Mouse (Mus musculus): Measurements from ENCODE around the gene Fam198b.
"Not testable (repeated sequence)": the region's sequence is repeated elsewhere in the genome, so short reads cannot be mapped to it uniquely, and the experiment has no call there.

The Fam198b gene

DNA sequence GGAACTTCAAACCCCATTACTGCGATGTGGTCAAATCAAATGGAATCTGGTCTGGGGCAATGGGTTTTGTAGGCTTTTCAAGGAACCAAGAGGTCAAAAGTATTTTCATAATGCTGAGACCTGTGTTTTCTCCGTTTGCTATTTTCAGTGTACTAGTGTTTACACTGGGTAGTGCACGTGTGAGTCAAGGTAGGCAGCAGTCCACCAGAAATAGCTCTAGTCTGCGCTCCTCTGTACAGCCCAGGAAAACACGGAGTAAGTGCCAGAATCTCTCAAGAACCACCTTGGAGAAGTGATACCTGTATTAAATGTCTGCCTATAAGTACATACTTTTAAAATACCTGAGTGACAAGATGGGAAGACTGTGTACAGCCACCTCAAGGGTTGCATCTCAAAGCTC is 44.1 kb downstream of the Fam198b start:
- DNase-seq: no peak

DNA sequence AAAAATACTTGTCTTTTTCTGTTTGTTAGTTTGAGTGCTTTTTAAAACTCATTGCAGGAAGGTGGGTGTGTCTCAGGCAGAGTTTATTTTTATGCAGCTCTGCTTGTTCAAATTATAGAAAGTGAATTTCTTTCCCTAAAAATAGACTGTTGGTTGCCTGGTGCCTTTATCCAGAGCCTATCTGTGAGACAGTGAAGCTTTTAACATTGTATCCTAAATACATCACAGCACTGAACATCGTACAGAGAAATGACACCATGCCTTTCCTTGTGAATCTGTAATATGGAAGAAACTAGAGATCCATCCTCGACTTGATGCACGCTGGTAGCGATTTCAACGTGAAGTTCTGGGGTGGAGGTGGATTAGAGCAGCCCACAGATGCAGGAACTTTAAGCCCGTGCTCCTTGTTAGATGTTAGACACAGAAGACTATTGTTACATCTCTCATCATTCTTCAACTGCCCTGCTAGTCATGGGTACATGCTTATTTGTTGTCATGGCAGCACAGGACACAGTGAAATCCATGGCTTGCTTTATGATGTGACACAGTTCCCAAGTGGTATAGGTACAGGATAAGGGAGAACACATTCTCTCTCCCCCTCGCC is 45.9 kb downstream of the Fam198b start:
- peak; percentile 3 for DNase-seq

DNA sequence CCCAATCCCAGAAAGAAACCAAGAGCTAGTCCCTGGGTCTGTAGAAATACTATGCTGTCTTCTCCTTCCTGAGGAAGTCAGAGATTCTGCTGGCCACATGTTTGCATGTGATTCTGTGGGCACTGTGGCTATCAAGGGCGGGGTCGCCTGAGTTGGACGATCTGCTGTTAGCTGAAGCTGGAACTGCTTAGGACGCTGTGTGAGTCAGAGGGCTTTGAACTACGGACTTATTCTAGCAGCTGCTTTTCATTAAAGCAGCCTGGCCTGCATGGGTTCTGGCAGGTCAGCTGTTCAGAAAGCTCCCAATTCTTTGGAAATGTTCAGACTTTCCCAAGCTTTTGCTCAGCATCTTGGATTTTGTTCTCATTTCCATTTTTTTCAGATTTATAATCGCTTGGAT is 51.9 kb downstream of the Fam198b start:
- DNase-seq: no peak

DNA sequence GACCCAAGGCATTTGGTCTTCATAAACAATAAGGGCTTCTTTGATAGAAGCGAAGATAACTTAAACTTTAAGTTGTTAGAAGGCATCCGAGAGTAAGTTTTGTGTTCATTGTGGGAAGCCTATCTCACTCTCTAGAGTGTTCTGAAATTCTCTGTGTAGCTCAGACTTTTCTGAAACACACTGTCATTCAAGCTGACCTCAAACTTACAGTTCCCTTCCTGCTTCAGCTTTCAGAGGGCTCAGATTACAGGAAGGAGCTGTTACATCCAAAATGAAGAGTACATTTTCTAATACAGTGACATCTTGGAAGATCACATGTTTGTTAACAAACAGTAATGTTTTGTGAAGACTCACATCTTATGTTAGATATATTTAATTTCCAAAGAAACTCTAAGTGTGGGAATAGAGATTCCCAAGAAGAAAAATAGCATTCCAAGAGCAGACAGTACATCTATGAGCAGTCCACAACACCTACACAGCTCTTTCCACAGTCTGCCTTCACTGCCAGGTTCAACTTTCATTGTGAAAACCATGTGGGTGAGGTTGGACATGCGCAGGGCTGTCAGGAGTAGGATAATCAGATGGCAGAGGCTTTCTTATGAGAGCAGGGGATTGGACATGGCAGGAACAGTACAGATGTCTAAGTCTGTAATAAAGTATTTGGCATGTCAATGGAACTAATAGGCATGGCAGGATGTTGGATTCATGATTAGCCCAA is 52.6 kb downstream of the Fam198b start:
- DNase-seq: no peak

DNA sequence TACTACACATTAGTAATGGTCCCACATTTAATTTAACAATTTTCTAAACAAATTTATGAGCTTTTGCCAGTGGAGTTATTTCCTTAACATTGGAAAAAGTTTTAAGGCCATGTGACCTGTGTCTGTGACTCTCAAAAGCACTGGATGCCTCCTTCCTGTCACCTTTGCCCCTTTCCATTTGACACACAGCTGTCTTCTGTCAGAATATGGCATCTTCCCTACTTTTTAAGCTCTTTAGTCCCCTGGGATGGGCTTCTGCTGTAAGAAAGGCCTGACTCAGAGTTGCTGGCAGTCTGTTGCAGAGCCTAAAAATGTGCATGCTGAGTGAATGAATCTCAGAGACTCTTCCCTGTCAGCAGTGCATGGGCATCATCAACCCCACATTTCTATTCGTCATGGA is 63.4 kb downstream of the Fam198b start:
- DNase-seq: no peak

DNA sequence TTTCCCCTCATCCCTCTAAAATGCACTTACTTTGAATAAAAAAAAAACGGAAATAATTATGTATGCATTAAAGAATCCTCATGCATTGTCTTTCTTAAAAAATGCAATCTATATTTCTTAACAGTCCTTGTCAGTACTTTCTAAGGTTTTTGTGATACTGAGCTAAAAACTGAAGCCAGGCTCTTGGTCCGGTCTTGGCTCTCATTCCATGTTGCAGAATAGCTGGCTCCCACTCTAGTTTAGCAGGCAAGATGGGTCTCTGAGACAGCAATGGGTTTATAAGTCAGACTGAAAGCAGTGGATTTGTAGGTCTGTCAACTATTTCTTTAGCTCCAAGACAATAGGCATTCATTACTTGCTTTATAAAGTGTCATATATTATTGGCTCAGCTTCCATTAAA is 63.8 kb downstream of the Fam198b start:
- DNase-seq: no peak

DNA sequence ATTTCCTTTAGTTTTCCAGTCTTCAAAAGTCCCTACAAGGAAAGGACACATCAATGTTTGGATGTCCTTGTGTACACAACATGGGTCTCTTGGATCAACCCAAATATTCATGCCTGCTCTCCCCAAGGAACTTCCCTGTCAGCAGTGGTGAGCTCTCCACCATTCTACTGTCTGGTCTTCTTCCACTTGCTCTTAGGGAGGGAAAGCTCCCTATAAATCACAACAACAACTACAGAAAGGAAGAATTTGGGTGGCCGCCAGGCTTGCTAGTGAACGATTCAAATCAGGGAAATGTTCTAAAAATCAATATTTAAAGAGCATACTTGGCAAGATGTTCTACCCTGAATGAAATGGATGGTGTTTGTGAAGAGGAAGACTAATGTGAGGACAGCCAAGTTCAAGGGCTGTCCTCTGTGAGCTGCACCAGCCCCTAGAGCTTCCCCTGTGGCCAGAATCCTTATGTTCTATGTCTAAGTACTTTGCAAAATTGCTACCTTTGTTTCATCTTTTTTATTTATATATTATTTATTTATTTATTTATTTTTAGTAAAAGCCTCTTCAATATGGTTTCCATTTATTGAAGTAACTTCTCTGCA is 68.9 kb downstream of the Fam198b start:
- peak; percentile 30 for DNase-seq

DNA sequence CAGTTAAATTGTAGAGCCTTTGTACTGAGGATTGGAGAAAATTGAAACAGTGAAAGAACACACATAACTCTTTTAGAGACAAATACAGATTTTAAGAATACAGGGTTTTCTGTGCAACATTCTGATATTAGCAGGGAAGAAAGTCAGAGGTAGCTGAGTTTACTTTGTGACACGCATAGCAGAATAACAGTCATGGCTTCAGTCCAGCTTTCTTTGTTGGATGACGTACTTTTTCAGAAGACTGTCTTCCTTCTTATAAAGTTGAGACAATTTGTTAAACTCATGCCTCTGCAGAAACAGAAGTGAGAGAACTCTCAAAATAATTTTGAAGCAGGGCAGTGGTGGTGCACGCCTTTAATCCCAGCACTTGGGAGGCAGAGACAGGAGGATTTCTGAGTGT is 70.9 kb downstream of the Fam198b start:
- no peak for DNase-seq

DNA sequence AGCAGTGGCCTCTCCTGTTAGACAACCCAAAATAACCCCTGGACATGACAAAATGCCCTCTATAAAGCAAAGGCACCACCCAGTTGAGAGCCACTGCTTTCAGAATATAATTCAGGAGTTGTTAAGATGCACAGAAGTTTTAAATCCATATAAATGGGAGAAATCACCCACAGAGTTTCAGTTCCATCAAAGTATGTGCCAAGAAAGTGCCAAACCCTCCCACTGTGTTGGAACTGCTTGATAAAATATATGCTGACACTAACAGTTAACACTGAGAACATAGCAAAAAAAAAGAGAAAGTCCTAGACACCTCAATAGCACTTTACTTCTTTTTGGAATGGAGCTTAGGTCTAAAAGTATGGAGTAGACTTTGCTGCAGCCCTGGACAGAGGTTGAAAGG is 72.5 kb downstream of the Fam198b start:
- no peak for DNase-seq

DNA sequence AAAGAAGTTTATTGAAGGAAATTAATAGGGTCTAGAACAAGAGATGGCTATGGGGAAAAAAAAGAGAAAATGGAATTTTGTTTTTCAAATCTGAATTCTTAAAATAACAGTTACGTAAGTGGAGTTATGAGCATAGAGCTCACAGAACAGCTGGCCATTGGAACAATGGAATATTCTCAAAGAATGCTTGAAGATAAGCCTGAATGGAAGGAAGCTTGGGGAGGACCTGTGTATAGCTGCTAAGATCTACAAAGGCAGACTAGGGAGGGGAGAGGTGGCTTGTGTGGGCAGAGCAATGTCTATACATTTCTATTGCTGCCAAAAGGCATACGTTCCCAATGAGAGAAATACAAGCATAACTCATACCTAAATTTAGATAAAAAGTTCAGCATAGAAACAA is 73.4 kb downstream of the Fam198b start:
- DNase-seq: no peak

DNA sequence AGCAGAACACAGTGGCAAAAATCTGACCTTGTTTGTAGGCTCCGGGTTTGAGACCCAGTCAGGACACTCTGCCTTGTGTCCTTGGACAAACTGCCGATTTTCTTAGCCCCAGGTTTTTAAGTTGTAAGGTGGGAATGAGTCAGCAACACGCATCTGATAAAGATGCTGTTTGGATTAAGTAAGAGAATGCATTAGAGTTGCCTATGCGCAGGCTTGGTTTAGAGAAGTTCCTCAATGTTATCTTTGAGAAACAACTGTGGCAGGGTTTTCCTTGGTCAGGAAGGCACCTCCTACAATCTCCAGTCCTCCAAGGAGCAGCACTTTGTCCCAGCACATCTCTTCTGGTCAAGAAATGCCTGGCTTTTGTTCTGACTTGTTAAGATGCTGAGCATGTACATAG is 82.4 kb downstream of the Fam198b start:
- no peak for DNase-seq

DNA sequence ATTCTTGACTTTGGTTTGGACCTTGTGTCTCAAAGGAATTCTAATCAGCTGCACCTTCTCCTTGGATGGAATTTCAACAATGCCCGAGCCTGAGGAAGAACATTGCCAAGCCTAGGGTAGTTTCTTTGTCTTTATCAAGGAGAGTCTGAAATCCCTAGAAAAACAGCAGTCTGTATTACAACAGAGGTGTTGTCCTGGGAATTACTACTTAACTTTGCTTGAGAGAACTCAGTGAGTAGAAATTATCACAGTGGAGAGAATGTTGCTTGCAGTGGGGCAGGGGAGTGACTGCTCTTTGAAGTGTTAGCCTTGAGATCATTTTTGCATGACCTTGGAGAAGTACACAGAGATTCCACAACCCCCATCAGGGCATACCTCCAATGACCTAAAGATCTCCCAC is 83.0 kb downstream of the Fam198b start:
- DNase-seq: no peak

DNA sequence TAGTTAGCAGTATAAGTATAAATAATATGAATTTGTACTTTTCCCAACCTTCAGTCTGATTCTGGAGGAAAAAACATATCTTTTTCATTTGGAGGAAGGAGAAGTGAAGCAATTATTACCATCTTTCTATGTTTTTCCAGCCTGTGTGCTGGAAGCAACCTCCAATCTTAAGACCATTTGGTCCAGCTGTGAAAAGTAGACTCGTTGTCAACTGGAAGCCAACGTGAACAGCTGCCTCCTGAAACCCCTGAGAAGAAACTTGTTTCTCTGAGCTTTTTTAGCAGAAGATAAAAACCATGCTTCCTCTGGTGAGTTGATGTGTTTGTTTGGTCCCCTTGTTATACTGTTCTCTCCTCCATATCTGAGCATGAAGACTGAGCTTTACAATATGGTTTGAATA is 84.1 kb downstream of the Fam198b start:
- DNase-seq: no peak

DNA sequence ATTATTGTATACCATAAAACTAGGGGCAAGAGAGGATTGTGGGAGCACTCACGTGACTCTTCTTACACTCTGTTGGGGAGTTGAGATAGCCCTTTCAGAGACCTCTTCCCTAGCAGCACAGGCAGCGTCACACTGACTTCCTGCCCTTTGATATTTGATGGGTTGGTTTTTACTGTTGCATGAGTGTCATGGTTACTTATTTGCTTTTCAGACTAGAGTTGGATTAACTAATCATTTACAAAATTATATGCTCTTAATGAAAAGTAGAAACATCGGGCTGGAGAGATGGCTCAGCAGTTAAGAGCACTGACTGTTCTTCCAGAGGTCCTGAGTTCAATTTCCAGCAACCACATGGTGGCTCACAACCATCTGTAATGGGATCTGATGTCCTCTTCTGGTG is 85.2 kb downstream of the Fam198b start:
- DNase-seq: not testable (repeated sequence)

DNA sequence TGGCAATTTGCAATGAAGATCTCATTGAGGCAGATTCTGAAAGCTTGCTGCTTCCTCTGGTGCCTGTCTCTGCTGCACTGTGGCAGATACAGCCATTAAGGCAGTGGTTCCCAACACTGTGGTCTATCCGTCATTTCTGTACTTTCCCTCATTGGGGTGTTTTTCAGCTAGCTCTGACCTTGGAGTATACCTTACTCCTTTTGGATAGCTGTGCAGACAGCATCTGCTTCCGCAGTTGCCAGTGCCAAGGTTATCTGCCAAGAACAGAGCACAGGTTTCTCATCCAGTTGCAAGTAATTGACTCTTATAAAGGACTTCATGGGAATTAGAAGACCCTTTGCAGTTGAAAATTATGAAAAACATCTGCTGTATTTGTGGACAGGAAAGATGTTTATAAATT is 85.7 kb downstream of the Fam198b start:
- DNase-seq: no peak

DNA sequence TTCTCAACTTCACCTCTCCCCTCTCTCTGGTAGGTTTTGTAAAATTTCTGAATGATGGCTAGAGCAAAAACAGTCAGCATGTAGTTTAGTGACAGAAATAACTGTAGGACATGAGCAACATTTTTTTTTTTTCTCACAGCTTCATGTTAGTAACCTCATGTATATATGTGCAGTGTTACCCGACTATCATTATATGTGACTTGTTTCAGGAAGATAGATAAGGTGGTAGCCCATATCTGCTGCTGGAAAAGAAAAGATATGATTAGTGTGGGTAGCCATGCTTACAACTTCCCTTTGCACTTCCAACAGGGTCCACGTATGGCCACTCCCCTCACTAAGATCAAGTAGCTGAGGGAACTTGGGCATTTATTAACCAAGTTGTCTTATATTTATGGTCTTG is 86.2 kb downstream of the Fam198b start:
- no peak for DNase-seq

DNA sequence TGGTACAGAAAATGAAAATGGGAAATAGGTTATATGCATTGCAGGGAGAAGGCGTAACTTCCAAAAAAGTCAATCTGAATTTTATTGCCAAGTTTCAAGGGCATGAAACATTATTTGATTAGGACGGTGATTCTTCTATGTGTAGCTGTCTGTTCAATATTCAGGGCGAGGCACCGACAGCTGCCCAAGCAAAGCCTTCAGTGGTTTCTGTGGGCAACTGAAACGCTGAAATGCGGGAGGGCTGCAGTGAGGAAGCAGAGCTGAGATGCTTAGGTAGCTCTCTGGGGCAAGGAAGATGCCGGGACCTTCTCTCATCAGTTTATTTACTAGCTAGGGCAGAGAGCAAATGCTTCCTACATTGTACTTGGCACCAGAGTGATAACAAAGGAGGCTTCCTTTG is 87.2 kb downstream of the Fam198b start:
- no peak for DNase-seq

DNA sequence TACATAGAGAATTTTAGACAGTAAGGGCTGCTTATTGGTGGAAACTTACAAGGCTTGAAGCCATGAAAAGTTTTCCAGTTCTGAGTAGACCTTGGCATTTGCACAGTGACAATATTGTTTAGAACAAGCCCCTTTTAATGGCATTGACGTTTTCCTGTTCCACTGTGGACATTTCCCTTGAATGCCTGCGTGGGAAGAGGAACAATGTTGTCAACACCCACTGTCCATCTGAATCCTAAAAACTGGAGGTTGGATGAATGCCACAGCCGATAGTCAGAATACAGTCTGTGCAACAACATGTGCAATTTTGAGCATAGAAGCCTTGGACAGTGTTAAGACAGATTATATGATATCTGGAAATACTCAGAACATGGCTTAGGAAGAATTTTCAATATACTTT is 92.5 kb downstream of the Fam198b start:
- DNase-seq: no peak

DNA sequence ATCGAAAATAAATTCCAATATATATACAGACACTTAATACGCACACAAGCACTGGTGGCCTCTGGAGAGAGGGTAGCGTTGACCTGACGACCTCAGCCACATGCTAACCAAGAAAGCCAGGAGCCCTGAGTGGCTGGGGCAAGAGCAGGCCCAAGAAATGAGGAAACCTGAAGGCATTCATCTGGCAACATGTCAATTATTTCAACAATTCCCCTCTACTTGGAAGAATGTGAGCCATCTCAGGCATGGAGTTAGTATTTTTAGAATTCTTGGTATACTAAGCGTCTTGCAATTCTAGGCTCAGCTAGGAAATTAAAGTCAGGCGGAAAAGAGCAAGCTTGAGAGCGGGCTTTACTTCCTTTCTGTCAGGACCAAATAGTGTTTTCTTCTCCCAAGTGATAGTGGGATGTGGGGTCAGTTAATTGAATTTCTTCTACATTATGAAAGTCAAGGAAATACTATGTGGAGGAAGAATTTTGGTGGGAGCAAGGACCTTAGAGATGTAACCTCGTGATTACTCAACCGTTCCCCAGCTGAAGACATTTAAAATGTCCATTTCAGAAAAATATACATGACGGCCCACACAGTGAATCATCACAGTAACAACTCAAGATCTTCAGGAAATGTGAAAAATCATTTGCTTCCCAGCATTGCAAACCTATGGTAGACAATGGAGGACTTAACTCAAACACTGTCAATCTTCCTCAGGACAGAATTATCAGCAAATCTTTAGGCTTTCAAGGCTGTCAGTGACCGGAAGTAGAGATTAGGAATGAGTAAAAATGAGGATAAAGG is 93.5 kb downstream of the Fam198b start:
- no peak for DNase-seq

DNA sequence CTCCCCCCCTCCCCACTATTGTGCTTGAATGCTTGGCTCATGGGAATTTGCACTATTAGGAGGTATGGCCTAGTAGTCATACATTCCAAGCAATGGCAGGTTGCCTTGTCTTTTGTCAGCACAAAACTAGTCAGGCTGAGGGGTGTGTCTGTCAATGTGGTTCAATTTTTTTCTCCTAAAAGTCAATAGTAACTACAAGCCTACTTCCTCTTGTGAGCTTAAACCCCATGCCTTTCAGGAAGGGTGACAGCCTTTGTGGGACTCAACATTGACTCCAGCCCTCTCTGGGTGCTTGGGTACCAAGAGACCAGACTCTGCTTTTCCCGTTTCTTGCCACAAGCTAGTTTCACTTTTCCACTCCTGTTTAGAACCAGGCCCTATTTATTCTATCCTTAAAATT is 96.4 kb downstream of the Fam198b start:
- DNase-seq: no peak

DNA sequence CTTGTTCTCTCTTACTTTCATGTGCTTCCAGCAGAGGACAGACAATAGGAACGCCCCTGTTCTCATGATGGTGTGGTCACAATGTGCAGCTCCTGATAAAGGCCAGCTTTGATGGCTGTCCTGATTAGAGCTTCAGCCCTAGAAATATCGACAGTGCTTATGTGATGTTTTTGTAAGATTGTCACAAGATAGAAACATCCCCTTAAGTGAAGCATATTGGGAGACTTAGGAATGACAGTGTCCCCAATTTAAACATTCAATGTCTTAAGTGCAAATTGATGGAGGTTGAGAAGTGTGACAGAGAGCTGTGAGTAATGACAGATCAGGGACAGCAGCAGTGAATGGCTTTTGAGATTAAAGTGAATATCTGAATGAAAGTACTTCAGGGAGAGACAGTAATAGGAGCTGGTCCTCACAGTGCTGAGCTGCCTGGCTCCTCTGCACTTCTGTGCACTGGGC is 99.7 kb downstream of the Fam198b start:
- DNase-seq: no peak

DNA sequence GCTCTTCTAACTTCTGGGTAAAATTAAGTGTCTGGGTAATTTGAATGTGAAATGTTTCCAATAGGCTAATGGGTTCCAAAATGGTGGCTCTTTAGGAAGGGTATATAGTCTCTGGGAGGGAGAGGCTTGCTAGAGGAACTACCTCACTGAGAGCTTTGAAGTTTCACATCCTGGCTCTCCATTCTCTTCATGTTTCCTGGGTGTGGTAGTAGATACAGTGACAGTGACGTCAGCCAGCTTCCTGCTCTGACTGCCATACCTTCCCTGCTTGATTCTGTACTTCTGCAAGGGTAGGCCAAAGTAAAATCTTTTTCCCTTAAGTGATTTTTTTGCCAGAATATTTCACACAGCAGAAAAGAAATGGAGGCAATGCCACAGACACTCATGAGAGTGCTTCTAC is 100.2 kb downstream of the Fam198b start:
- no peak for DNase-seq

DNA sequence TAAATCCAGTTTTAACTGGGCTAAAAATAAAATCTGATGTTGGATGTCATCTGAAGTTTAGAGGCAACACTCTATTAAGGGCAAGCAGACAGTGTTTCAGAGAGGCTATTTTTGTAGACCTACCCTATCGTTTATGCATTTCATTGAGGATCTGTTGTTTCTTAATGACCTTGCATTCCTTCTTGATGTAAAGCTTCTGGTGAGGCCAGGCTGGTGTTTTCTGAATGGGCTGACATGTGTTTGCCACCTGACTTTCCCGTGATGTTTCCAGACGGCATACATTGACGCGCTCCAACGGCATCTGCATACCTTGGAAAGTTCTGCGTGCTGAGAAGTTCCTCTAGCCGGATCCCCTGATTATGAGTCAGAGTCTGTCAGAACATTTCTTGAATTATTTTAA is 104.9 kb downstream of the Fam198b start:
- DNase-seq: no peak

DNA sequence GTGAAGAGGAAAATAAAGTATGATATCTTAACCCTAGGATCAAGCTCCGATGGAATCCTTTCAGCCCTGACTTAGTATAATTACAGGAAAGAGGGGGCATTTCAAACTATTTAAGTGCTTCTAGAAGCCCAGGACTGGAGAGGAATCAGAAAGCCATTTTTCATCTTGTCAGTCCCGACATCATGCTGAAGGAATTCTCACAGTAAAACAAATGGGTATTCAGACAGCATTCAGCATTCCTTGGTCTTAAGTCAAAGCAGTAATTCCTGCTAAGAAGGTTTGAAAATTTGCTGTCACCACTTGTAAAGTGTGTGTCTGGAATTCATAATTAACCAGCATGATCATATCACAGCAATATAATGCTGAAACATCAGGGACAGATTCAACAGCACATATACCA is 105.6 kb downstream of the Fam198b start:
- no peak for DNase-seq
